Mouse (Mus musculus) kidney, postnatal 0 days (tissue): ENCODE results near the gene Kbtbd2. TPM values are rescaled to one million over a fixed set of nuclear protein-coding genes. Genes with fewer than 3 reads are reported as not detected.
A peak's percentile ranks its signal among the peaks of the same experiment; 100 is the strongest.

Experiments
- ATAC-seq: fragments of 200-750 bp; cut with Nextera tagmentation; replicated peaks from 2 replicates; pipeline ENCODE4 v1.8.0; 2017; ENCODE audit warnings: low read depth, moderate number of reproducible peaks, moderate TSS enrichment, moderate library complexity; ENCODE audit not compliant: low FRiP score
- DNase-seq: peaks from one replicate; pipeline ENCODE4 v3.0.0-alpha.2; 2016; ENCODE audit warnings: low spot score
- H3K27ac ChIP-seq: fragments of 300-500 bp; sonication (generic); 2 replicates; pipeline ENCODE4 v1.5.1; 2014; ENCODE audit warnings: mild to moderate bottlenecking
- H3K27me3 ChIP-seq: fragments of 300-500 bp; sonication (generic); 2 replicates; pipeline ENCODE4 v1.6.1; 2014; ENCODE audit warnings: low read length, mixed read lengths; ENCODE audit not compliant: insufficient read depth
- H3K36me3 ChIP-seq: fragments of 300-500 bp; sonication (generic); 2 replicates; pipeline ENCODE4 v1.6.1; 2014; ENCODE audit warnings: low read length, mixed read lengths; ENCODE audit not compliant: insufficient read depth
- H3K4me1 ChIP-seq: fragments of 300-500 bp; sonication (generic); replicated peaks from 2 replicates; pipeline ENCODE4 v1.6.1; 2014; ENCODE audit warnings: antibody characterized with exemption, low read length, mixed read lengths; ENCODE audit not compliant: insufficient read depth
- H3K4me2 ChIP-seq: fragments of 300-500 bp; sonication (generic); 2 replicates; pipeline ENCODE4 v1.6.1; 2014; ENCODE audit warnings: mild to moderate bottlenecking, low read length, moderate library complexity, mixed read lengths
- H3K4me3 ChIP-seq: fragments of 300-500 bp; sonication (generic); replicated peaks from 2 replicates; pipeline ENCODE4 v1.5.1; 2014; ENCODE audit warnings: low read depth, low read length
- H3K9ac ChIP-seq: fragments of 300-500 bp; sonication (generic); 2 replicates; pipeline ENCODE4 v1.6.1; 2014; ENCODE audit warnings: low read depth, low read length
- H3K9me3 ChIP-seq: fragments of 300-500 bp; sonication (generic); replicated peaks from 2 replicates; pipeline ENCODE4 v1.6.1; 2016; ENCODE audit warnings: low read length, inconsistent platforms, mixed read lengths
- CTCF ChIP-seq: IDR thresholded peaks from 2 replicates; pipeline ENCODE4 v1.5.1; 2016; ENCODE audit warnings: antibody characterized with exemption, low read depth, mild to moderate bottlenecking, moderate library complexity
- WGBS: fragments of 180-500 bp; shearing (Covaris S2); extraction: QIAGEN DNeasy Blood & Tissue Kit; methylation state at CpG from one replicate; pipeline ENCODE4 v1.1.7; 2014; 5-methylcytosine and 5-hydroxymethylcytosine counted together
- polyA plus RNA-seq: library from polyadenylated mRNA; unstranded; fragments of >200 nt; fragmentation: Nextera tagmentation; extraction: Ambion mirVana; gene quantifications from 2 replicates; pipeline ENCODE4 v1.2.1, GENCODE M21; 2015

Gene Kbtbd2
- polyA plus RNA-seq, 1 experiment from 2014 or later, result 16.0 TPM

GRCm38 (mm10) chr6:56818436-56819123 lies 21.0 kb upstream of the Kbtbd2 start:
- no peaks in the 10 kb centered on the region for H3K4me1 ChIP-seq
- DNase-seq (no peak), ATAC-seq (no peak)
- no peak overlapping the region for H3K4me2 ChIP-seq
- H3K9ac ChIP-seq, result no peak overlapping the region
- H3K27me3 ChIP-seq, result no peaks in the 10 kb centered on the region
- 85% methylated on average over 5 of the region's 5 CpGs for WGBS
- H3K9me3 ChIP-seq, result no peaks in the 10 kb centered on the region
- no peak overlapping the region for H3K27ac ChIP-seq
- H3K36me3 ChIP-seq, result no peaks in the 10 kb centered on the region
- H3K4me3 ChIP-seq, result no peak overlapping the region
- TF ChIP-seq CTCF, result no peak

GRCm38 (mm10) chr6:56813332-56813731 lies 15.7 kb upstream of the Kbtbd2 start:
- WGBS, result 59% methylated on average over 2 of the region's 2 CpGs
- no peaks in the 10 kb centered on the region for H3K27me3 ChIP-seq
- no peak overlapping the region for H3K9ac ChIP-seq
- no peak overlapping the region for H3K4me2 ChIP-seq
- H3K27ac ChIP-seq, result no peak overlapping the region
- ATAC-seq, result no peak
- DNase-seq, result no peak
- H3K4me1 ChIP-seq, result no peaks in the 10 kb centered on the region
- H3K4me3 ChIP-seq, result no peak overlapping the region
- H3K9me3 ChIP-seq, result no peaks in the 10 kb centered on the region
- no peak for TF ChIP-seq CTCF
- no peaks in the 10 kb centered on the region for H3K36me3 ChIP-seq

GRCm38 (mm10) chr6:56808656-56809055 lies 11.0 kb upstream of the Kbtbd2 start:
- DNase-seq, result peak; percentile 89

GRCm38 (mm10) chr6:56806195-56806594 lies 8.6 kb upstream of the Kbtbd2 start:
- Histone ChIP-seq H3K4me2 (no peak overlapping the region), H3K4me1 (no peaks in the 10 kb centered on the region), H3K27ac (no peak overlapping the region), H3K36me3 (no peaks in the 10 kb centered on the region), H3K4me3 (no peak overlapping the region), H3K27me3 (no peaks in the 10 kb centered on the region), H3K9ac (no peak overlapping the region), H3K9me3 (no peaks in the 10 kb centered on the region)
- no peak for TF ChIP-seq CTCF
- WGBS, result 70% methylated on average over 2 of the region's 2 CpGs
- ATAC-seq (no peak), DNase-seq (no peak)

More at GRCm38 (mm10) chr6:56808656-56809055, 11.0 kb upstream of the Kbtbd2 start:
- Histone ChIP-seq H3K27ac (no peak overlapping the region), H3K4me1 (no peaks in the 10 kb centered on the region), H3K36me3 (no peaks in the 10 kb centered on the region), H3K9ac (no peak overlapping the region), H3K4me2 (no peak overlapping the region), H3K4me3 (no peak overlapping the region), H3K9me3 (no peaks in the 10 kb centered on the region), H3K27me3 (no peaks in the 10 kb centered on the region)
- peak; percentile 94 for TF ChIP-seq CTCF
- ATAC-seq, result peak; percentile 84
- 12% methylated on average over 3 of the region's 3 CpGs for WGBS

GRCm38 (mm10) chr6:56805026-56805425 lies 7.4 kb upstream of the Kbtbd2 start:
- 92% methylated on average over 4 of the region's 4 CpGs for WGBS
- no peaks in the 10 kb centered on the region for H3K27me3 ChIP-seq
- ATAC-seq, result no peak
- no peaks in the 10 kb centered on the region for H3K4me1 ChIP-seq
- H3K36me3 ChIP-seq, result no peaks in the 10 kb centered on the region
- TF ChIP-seq CTCF, result no peak
- H3K27ac ChIP-seq, result no peak overlapping the region
- no peak overlapping the region for H3K4me2 ChIP-seq
- H3K4me3 ChIP-seq, result no peak overlapping the region
- no peaks in the 10 kb centered on the region for H3K9me3 ChIP-seq
- H3K9ac ChIP-seq, result no peak overlapping the region
- DNase-seq, result no peak

- H3K4me2 ChIP-seq, result peak overlapping the region; percentile 72
- no peak for ATAC-seq
- H3K36me3 ChIP-seq, result no peaks in the 10 kb centered on the region
- peak overlapping the region; percentile 97 for H3K9ac ChIP-seq
- 12% methylated on average over 8 of the region's 8 CpGs for WGBS
- peak overlapping the region; percentile 99 for H3K27ac ChIP-seq
- no peak for TF ChIP-seq CTCF
- H3K4me3 ChIP-seq, result peak overlapping the region; percentile 92
- no peaks in the 10 kb centered on the region for H3K27me3 ChIP-seq
- DNase-seq, result no peak
- peaks cover 13% of the 10 kb centered on the region for H3K4me1 ChIP-seq
- H3K9me3 ChIP-seq, result no peaks in the 10 kb centered on the region
These were observed 496 bp upstream of the Kbtbd2 start for GRCm38 (mm10) chr6:56798152-56798465.
